Mouse (Mus musculus) liver, adult (tissue): ENCODE results near the gene Ptpa.

ENCODE experiments used
- GATA4 ChIP-seq: IDR thresholded peaks from 2 replicates; pipeline ENCODE4 v1.6.1; 2014; ENCODE audit warnings: mild to moderate bottlenecking, low read length; ENCODE audit not compliant: insufficient replicate concordance

Ptpa gene

DNA sequence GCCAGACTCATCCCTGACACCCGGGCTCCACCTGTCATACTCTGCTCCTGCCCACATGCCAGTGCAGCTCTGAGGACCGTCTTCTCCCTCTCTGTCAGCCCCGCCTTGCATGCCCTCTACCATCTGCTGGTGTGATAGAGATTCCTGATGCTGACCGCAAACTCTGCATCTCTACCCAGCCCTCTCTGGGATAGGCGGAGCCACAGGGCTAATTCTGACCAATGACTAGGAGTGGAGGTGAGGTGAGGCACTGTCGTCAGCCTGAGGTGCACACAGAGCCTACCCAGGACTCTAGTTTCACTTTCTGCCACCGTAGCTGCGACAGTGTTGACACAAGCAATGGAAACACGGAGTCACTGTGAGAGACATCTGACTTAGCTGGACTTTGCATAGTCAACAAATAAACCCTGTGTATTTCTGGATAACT is 48.1 kb downstream of the Ptpa start:
- no peak for TF ChIP-seq GATA4

DNA sequence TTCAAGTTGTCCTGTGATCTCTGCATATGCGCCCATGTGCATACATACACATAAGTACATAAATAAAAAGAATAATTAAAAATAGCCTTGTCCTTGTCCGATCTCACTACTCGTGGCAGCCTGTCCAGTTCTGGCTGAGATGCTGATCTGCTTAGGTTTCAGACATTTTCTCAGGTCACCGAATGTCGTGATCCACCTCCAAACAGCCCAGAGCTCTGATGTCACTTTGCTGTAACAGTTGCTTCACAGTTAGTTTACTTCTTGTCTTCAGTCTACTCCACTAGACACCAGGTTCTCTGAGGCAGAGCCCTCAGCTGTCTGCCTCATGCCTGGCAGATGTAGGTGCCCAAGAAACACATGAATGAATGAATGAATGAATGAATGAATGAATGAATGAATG is 48.6 kb downstream of the Ptpa start:
- TF ChIP-seq GATA4 = no peak

DNA sequence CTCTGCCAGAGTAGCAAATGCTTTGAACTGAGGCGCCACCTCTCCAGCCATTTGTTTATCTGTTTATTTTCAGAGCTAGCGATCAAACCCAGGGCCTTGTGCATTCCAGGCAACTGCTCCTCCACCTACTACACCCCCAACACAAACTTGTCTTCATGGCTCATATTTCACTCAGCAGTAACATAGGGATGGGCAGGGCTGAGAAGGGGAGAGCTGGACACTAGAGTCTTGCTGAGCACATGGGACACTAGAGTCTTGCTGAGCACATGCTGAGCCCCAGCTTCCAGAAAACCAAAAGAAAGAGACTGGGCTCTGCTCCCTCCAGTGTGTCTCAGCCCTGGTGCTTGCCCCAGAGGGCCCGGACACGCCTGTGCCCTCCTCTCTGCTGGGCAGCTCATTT is 50.9 kb downstream of the Ptpa start:
- TF ChIP-seq GATA4 = no peak

DNA sequence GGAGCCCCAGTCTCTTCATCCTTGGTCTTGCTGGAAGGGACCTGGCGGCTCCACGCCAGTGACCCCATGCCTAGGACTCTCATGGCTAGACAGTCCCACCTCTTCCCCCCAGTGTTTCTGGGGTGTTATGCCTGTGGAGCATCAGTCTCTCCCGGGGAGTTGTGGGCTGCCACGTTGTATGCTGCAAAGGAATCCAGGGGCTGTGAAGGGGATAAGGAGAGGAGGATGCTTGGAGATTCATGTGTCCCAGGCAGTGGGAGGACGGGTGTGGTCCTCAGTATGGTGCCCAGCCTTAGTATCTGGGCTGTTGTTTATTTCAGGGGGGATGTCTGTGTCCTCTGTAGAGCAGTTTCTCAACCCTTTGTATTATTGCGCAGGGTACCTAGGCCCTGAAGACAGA is 53.2 kb downstream of the Ptpa start:
- no peak for TF ChIP-seq GATA4

DNA sequence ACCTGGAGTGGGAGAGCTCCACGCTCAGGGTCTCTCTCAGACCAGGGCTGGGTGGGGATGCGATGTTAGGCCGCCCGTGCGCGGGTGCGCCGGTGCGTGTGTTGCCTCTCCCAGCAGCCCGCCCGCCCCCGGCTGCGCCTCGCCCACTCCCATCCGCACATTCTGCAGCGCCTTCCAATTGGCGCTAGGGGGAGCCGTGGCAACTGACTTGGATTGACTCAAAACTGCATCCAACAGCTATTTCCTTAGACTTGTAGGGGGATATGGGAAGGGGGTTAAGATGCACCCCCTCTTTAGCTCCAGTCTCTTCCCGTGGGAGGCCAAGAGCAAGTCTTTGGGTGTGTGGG is 53.9 kb downstream of the Ptpa start:
- TF ChIP-seq GATA4 = no peak

DNA sequence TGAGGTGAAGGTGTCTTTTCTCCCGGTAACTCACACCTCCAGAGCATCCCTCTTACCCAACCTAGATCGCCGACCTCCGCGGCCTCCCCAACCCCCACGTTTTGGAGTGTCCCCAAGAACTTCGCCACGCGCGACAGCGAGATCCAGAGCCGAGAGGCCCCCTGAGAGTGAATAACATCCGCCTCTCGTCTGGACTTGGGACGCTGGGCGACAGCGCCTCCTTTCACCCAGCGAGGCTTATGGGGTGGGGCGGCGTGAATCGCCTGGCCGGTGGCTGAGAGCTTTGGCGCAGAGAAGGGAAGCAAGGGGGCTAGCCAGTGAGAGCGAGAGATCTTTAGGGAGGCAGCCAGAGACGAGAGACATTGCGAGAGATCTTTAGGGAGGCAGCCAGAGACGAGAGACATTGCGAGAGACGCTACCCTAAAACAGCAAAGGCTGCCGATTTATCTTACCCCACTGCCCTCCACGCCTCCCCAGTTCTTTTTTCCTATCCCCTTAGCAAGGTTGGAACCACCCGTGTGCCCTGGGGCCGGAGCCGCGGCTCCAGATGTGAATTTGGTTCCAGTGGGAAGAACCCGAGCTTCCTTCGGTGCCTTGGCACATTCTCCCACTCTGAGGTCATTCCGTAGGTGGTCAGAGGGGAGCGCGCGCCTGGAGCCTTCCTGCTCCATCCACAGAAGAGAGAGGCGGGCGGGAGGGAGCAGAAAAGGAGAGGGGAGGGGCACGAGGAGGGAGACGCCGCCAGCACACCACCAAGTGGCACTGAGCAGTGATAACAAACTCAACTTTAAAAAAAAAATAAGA is 54.5 kb downstream of the Ptpa start:
- TF ChIP-seq GATA4 = no peak

DNA sequence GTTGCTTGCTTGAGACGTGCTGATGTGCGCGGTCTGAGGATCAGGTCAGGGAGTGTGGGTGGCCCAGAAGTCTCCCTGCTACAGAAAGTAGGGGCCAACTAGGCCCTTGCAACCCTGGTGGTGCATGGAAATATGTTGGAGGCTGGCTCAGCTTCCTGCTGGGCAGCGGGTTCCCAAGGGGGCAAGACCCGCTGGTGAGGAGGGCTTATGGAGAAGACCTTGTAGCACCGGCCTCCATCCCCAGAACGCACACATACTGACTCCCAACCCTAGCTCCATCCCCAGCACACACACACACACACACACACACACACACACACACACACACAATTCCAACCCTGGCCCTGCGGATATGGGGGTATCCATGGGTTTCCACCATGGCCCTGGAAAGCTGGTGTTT is 55.2 kb downstream of the Ptpa start:
- no peak for TF ChIP-seq GATA4

DNA sequence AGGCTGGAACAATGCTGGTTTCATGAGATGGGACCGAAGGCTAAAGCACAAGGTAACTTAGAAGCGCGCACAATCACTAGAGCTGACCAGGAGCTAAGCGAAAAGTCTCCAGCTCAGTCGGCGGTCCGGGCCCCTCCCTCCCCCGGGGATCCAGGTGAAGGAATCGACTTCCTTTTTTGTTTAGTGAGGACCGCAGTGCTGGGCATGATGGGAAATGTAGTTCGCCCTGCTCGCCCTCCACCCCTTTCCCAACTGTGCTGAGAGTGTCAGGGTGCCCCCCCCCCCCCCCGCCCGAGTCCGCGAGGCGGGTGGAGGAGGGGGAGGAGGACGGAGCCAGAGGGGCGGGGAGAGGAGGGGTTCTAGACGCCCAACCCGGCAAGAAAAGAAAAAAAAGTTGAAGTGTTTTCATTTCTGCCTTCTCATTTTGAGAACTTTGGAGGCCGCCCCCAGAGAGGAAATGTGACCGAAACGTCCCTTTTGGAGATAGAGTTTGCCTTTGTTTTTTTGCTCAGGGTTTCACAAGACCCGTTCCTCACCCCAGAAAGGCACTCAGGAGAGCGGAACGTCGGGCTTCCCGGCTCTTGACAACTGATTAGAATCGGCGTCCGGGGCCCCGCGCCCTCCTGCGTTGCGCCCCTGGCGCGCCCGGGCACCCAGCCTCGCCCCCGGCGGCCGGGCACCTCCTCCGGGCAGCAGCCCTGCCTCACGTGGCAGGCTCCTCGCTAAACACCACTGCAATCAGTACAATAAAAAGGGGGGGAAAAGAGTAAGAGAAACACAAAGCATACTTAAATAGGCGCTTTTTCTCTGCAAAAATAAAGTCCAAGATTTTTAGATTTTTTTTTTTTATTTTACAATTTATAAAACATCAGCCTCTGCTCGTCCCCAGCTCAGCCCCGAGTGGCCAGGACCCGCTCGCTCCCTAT is 56.2 kb downstream of the Ptpa start:
- no peak; the same call in 1 of the 2 replicates for TF ChIP-seq GATA4

DNA sequence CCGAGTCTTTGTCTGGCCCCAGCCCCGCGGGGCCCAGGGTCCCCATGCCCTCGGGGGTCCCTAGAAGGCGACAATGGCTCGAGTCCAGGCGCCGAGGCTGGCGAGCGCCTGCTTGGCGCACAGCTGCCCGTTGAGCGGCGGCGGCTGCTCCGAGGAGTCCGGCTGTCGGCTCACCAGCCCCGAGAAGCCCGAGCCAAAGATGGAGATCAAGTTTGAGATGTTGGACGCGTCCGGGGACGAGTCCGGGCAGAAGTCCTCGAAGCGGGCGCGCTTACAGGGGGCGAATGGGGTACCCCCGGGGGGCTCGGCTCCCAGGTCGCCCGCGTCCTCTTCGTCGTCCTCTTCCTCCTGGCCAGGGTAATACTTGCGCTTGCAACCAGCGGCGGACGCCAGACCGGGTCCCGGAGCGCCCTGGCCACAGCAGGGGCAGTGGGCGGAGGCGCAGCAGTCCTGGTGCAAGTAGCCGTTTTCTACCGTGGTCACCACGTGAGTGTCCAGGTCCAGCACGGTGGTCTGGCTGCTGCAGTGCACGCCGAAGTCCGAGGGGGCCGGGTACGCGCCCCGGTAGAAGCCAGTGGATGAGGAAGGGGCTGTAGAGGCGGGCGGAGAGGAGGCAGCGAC is 57.0 kb downstream of the Ptpa start:
- TF ChIP-seq GATA4 = no peak

DNA sequence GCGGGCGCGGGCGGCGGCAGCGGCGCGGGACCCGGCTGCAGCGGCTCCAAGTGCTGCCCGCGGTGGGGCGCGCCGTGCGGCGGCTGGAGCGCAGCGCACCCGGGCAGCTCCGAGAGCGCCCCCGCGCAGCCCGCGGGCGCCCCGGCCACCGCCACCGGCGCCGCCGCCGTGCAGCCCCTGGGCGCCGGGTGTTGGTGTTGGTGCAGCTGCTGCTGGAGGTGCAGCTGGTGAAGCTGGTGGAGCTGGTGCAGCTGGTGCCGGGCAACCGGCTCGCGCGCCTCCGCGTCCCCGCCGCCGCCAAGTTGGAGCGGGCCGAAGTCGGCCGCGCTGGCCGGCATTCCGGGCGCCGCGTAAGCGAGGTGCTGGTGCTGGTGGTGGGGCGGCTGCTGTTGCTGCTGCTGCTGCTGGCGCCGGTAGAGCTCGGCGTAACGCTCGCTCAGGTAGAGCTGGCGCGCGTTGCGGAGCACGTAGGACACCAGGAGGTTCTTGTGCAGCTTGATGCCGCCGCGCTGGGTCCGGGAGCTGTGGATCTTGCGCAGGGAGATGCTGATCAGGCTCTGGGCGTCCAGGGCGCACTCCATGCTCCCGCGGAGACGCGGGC is 57.7 kb downstream of the Ptpa start:
- TF ChIP-seq GATA4 = no peak

DNA sequence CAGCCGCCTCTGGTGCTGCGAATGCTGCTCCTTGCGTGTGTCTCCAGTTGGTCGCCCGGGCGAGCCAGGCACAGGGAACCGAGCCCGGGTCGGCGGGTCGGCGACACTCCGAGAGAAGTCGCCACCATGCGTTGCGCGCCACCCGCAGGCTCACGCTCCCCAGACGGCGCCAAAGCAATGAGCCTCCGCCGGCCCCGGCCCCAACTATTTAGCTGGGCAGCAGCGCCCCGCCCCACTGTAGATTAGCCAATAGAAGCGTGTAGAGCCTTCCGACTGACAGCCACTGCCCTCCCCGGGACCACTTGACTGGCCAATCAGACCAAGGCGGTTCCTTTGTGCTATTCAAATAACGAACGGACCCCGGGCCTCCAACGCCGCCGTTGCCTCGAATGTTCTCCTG is 58.2 kb downstream of the Ptpa start, which contains the start of gene Ier5l:
Gene Ier5l (minus strand): TSS at position 181 of the 400 bp plus-strand sequence.
- TF ChIP-seq GATA4 = no peak

DNA sequence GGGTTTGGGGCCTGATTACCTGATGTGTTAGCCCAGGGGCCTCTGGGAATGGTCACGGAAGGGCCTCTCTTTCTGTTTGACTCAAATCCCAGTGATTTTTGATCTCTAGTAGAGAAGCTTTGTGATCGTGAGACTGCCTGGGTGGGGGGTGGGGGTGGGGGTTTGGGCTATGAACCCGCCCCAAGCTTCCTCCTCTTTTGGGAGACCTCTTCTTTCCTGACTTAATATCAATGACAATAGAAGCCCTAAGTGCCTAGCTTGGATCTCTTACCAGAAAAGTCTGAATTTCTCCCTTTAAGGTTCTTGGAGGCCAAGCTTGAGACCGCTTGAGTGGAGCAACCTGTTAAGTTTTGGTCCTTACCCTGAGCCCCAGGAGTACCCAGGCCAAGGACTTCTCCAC is 58.9 kb downstream of the Ptpa start:
- TF ChIP-seq GATA4 = no peak

DNA sequence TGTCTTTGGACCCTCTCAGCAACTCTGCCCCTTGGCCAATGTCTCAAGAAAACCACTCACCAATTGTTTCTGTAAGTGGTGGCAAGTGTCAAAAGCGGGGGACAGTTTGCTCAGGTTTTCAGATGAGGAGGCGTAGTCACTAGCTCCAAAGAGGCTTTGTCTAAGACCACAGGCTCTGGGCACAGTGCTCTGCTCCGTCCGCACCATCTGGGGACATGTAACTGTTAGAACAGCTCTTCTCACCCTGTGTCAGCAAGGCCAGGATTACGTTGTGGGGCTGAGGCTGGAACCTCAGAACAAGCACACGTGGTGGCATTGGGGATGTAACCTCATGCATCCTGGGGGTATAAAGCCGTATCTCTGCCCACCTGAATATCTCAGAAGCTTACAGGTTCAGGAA is 59.6 kb downstream of the Ptpa start:
- TF ChIP-seq GATA4 = no peak

DNA sequence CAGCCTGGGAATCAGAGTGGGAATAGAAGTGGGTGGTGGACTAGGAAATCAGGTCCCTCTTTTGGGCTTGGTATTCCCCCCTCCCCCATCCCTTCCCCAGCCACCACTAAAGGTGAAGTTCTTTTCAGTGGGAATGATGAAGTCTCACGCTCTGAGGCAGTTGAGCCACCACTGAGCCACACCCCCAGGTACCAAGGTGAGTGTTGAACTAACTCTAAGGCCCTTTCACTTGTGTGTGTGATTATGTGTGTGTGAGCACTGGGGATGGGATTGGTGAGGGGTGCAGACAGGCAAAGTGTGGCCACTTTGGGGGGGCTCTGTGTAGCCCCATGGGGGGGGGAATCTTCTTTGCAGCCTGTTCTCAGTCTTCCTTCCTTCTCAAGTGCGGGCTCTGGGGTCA is 60.4 kb downstream of the Ptpa start:
- no peak for TF ChIP-seq GATA4

DNA sequence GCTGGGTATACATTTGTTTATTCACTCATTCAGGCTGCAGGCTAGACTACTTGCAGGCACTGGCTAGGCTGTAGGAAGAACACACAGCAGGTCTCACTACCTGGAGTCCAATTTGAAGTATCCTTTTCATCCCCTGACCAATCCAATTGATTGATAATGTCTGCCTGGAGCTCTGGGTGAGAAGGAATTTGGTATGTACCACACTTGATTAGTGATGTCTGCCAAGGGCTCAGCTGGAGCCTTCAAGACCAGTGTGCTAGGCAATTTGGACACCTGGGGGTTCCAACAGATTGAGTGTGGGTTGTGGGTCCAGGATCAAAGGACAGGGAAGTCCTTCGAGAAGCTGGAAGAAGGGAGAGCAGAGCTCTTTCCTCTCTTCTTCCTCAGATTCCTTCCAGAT is 62.7 kb downstream of the Ptpa start:
- no peak for TF ChIP-seq GATA4

DNA sequence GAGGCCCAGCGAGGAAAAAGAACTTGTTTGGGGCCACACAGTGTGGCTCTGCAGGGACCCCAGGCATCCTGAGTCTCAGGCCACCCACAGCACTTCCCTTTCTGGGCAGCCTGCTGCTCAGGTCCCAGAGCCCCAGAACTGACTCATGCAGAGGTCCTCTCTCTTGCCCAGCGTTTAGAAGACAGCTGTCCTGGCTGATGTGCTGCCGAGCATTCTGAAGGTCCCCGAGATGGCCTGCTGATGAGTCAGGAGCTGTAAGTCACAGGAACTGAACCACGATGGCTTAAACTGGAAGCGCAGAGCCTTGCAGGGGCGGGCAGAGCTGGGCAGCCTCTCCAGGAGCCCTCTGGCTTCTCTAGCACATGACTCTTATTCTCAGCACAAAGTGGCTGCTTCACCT is 71.8 kb downstream of the Ptpa start:
- no peak for TF ChIP-seq GATA4

DNA sequence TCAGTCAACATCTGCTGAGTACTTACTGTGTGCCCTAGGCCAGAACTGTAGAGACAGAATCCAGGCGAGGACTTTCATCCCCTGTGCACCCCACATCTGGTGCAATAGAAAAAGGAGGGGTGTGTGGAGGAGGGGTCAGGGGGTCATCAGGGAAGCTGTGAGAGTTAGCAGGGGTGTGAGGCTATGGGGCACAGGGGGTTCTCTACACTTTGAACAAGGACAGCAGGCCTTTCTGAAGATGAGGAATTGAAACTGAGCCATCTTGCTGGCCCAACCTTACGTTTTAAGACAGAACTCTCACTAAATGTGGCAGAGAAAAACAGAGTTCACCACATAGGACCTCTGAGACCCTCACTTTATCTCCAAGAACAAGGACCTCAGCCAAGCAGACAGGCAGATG is 74.5 kb downstream of the Ptpa start:
- no peak for TF ChIP-seq GATA4
